Mouse (Mus musculus) E14TG2a.4 (cell line): ENCODE results near the gene Wdfy4.

Experiments
- CTCF ChIP-seq: conservative IDR thresholded peaks from 2 replicates; pipeline ENCODE4 v1.5.1; 2014; ENCODE audit warnings: low read length
- NANOG ChIP-seq: IDR thresholded peaks from 2 replicates; pipeline ENCODE4 v1.6.1; 2014; ENCODE audit warnings: borderline replicate concordance, low read length, mixed read lengths
- POU5F1 ChIP-seq: IDR thresholded peaks from 2 replicates; pipeline ENCODE4 v1.6.1; 2014; ENCODE audit warnings: low read length, borderline replicate concordance

DNA sequence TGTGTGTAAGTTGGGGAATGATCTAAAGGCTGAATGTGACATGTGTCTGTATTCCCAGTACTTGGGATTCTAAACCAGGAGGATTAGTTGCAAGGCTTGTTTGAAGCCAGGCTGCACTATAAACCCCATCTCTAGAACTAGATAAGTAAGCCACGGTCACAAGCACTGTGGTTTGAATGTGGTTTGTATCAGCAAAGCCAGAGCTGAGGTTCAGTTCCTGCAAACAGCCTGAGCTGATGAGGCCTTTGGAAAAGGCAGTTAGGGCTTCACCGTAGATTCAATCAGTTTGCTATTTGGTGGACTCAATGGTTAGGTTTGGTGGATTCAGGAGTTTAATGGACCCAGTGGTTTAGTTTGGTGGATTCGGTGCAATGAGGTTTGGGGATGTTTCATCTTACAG is 154.5 kb downstream of the Wdfy4 start:
- TF ChIP-seq CTCF (no peak), NANOG (no peak), POU5F1 (no peak)
